Mouse (Mus musculus): ENCODE measurements around the gene Pla2g15. TPM values are rescaled to one million over a fixed set of nuclear protein-coding genes. Genes with fewer than 3 reads are reported as not detected.

Gene Pla2g15
- polyA plus RNA-seq, 1 experiment from 2014 or later, result 6.6 TPM

GRCm38 (mm10) chr8:106159876-106160275 lies 9.7 kb downstream of the Pla2g15 start:
- ATAC-seq (replicated peaks; ENCODE audit: insufficient number of reproducible peaks, low FRiP score, low TSS enrichment, low read depth) (no peak), DNase-seq (ENCODE audit: low spot score) (no peak)
- Histone ChIP-seq H3K9ac (replicated peaks; ENCODE audit: low read length) (no peak overlapping the region), H3K27ac (replicated peaks; ENCODE audit: low read depth, low read length) (no peak overlapping the region), H3K36me3 (replicated peaks; ENCODE audit: control insufficient read depth, insufficient read depth, low read depth, low read length) (no peaks in the 10 kb centered on the region; the same call in 1 of the 2 replicates), H3K4me2 (ENCODE audit: low read depth, low read length) (no peak overlapping the region), H3K4me3 (ENCODE audit: low read depth, low read length) (no peak overlapping the region), H3K4me1 (ENCODE audit: control insufficient read depth, insufficient read depth, low read length) (no peaks in the 10 kb centered on the region), H3K27me3 (ENCODE audit: control insufficient read depth, insufficient read depth, low read length) (no peaks in the 10 kb centered on the region), H3K9me3 (replicated peaks; ENCODE audit: control insufficient read depth, low read length) (no peaks in the 10 kb centered on the region)
- 89% methylated on average over 6 of the region's 6 CpGs for WGBS

GRCm38 (mm10) chr8:106163251-106163650 lies 13.1 kb downstream of the Pla2g15 start:
- H3K36me3 ChIP-seq (replicated peaks; ENCODE audit: control insufficient read depth, insufficient read depth, low read depth, low read length), result no peaks in the 10 kb centered on the region; the same call in 1 of the 2 replicates
- H3K4me3 ChIP-seq (ENCODE audit: low read depth, low read length), result no peak overlapping the region
- H3K9ac ChIP-seq (replicated peaks; ENCODE audit: low read length), result no peak overlapping the region
- no peaks in the 10 kb centered on the region for H3K9me3 ChIP-seq (replicated peaks; ENCODE audit: control insufficient read depth, low read length)
- no peak overlapping the region for H3K4me2 ChIP-seq (ENCODE audit: low read depth, low read length)
- no peak overlapping the region for H3K27ac ChIP-seq (replicated peaks; ENCODE audit: low read depth, low read length)
- no peaks in the 10 kb centered on the region for H3K4me1 ChIP-seq (ENCODE audit: control insufficient read depth, insufficient read depth, low read length)
- no peak for ATAC-seq (replicated peaks; ENCODE audit: insufficient number of reproducible peaks, low FRiP score, low TSS enrichment, low read depth)
- DNase-seq (ENCODE audit: low spot score), result no peak
- no peaks in the 10 kb centered on the region for H3K27me3 ChIP-seq (ENCODE audit: control insufficient read depth, insufficient read depth, low read length)
- WGBS, result 91% methylated on average over 9 of the region's 9 CpGs

- H3K9ac ChIP-seq (replicated peaks; ENCODE audit: low read length), result no peak overlapping the region
- WGBS, result 49% methylated on average over 4 of the region's 4 CpGs
- no peaks in the 10 kb centered on the region for H3K9me3 ChIP-seq (replicated peaks; ENCODE audit: control insufficient read depth, low read length)
These were observed 15.3 kb downstream of the Pla2g15 start for GRCm38 (mm10) chr8:106165460-106165859.

GRCm38 (mm10) chr8:106168356-106169016 lies 18.3 kb downstream of the Pla2g15 start, which contains the start of gene Slc7a6:
TSS of gene Slc7a6 (plus strand) at chr8:106168857.
- Histone ChIP-seq H3K4me1 (ENCODE audit: control insufficient read depth, insufficient read depth, low read length) (no peaks in the 10 kb centered on the region; the same call in 1 of the 2 replicates), H3K9me3 (replicated peaks; ENCODE audit: control insufficient read depth, low read length) (no peaks in the 10 kb centered on the region), H3K4me3 (ENCODE audit: low read depth, low read length) (peak within 1 kb of the TSS; percentile 88), H3K9ac (replicated peaks; ENCODE audit: low read length) (peak within 1 kb of the TSS; percentile 92), H3K36me3 (replicated peaks; ENCODE audit: control insufficient read depth, insufficient read depth, low read depth, low read length) (no peaks in the 10 kb centered on the region), H3K27me3 (ENCODE audit: control insufficient read depth, insufficient read depth, low read length) (no peaks in the 10 kb centered on the region), H3K27ac (replicated peaks; ENCODE audit: low read depth, low read length) (peak within 1 kb of the TSS; percentile 73), H3K4me2 (ENCODE audit: low read depth, low read length) (peak within 1 kb of the TSS; percentile 54)
- DNase-seq (ENCODE audit: low spot score) (peak; percentile 83), ATAC-seq (replicated peaks; ENCODE audit: insufficient number of reproducible peaks, low FRiP score, low TSS enrichment, low read depth) (peak; percentile 82)
- WGBS, result 0% methylated on average over 54 of the region's 59 CpGs

More at GRCm38 (mm10) chr8:106165460-106165859, 15.3 kb downstream of the Pla2g15 start:
- no peak for ATAC-seq (replicated peaks; ENCODE audit: insufficient number of reproducible peaks, low FRiP score, low TSS enrichment, low read depth)
- Histone ChIP-seq H3K27ac (replicated peaks; ENCODE audit: low read depth, low read length) (no peak overlapping the region), H3K36me3 (replicated peaks; ENCODE audit: control insufficient read depth, insufficient read depth, low read depth, low read length) (no peaks in the 10 kb centered on the region; the same call in 1 of the 2 replicates), H3K4me1 (ENCODE audit: control insufficient read depth, insufficient read depth, low read length) (no peaks in the 10 kb centered on the region; the same call in 1 of the 2 replicates), H3K4me2 (ENCODE audit: low read depth, low read length) (no peak overlapping the region), H3K27me3 (ENCODE audit: control insufficient read depth, insufficient read depth, low read length) (no peaks in the 10 kb centered on the region), H3K4me3 (ENCODE audit: low read depth, low read length) (no peak overlapping the region)
- peak; percentile 75 for DNase-seq (ENCODE audit: low spot score)

GRCm38 (mm10) chr8:106169017-106169933 lies 19.1 kb downstream of the Pla2g15 start:
- no peaks in the 10 kb centered on the region for H3K36me3 ChIP-seq (replicated peaks; ENCODE audit: control insufficient read depth, insufficient read depth, low read depth, low read length)
- H3K4me1 ChIP-seq (ENCODE audit: control insufficient read depth, insufficient read depth, low read length), result no peaks in the 10 kb centered on the region; the same call in 1 of the 2 replicates
- peak; percentile 60 for ATAC-seq (replicated peaks; ENCODE audit: insufficient number of reproducible peaks, low FRiP score, low TSS enrichment, low read depth)
- peak overlapping the region; percentile 73 for H3K27ac ChIP-seq (replicated peaks; ENCODE audit: low read depth, low read length)
- peak overlapping the region; percentile 92 for H3K9ac ChIP-seq (replicated peaks; ENCODE audit: low read length)
- H3K27me3 ChIP-seq (ENCODE audit: control insufficient read depth, insufficient read depth, low read length), result no peaks in the 10 kb centered on the region
- 1% methylated on average over 53 of the region's 54 CpGs for WGBS
- peak overlapping the region; percentile 54 for H3K4me2 ChIP-seq (ENCODE audit: low read depth, low read length)
- H3K4me3 ChIP-seq (ENCODE audit: low read depth, low read length), result peak overlapping the region; percentile 88
- no peaks in the 10 kb centered on the region for H3K9me3 ChIP-seq (replicated peaks; ENCODE audit: control insufficient read depth, low read length)
- peak; percentile 63 for DNase-seq (ENCODE audit: low spot score)

GRCm38 (mm10) chr8:106169934-106170480 lies 19.8 kb downstream of the Pla2g15 start:
- DNase-seq (ENCODE audit: low spot score) (no peak), ATAC-seq (replicated peaks; ENCODE audit: insufficient number of reproducible peaks, low FRiP score, low TSS enrichment, low read depth) (no peak)
- H3K27me3 ChIP-seq (ENCODE audit: control insufficient read depth, insufficient read depth, low read length), result no peaks in the 10 kb centered on the region
- WGBS, result 48% methylated on average over 6 of the region's 6 CpGs
- H3K4me2 ChIP-seq (ENCODE audit: low read depth, low read length), result peak overlapping the region; percentile 54
- peak overlapping the region; percentile 88 for H3K4me3 ChIP-seq (ENCODE audit: low read depth, low read length)
- H3K4me1 ChIP-seq (ENCODE audit: control insufficient read depth, insufficient read depth, low read length), result no peaks in the 10 kb centered on the region; the same call in 1 of the 2 replicates
- H3K36me3 ChIP-seq (replicated peaks; ENCODE audit: control insufficient read depth, insufficient read depth, low read depth, low read length), result no peaks in the 10 kb centered on the region
- H3K9me3 ChIP-seq (replicated peaks; ENCODE audit: control insufficient read depth, low read length), result no peaks in the 10 kb centered on the region
- H3K9ac ChIP-seq (replicated peaks; ENCODE audit: low read length), result peak overlapping the region; percentile 92
- no peak overlapping the region for H3K27ac ChIP-seq (replicated peaks; ENCODE audit: low read depth, low read length)

- Histone ChIP-seq H3K27me3 (ENCODE audit: control insufficient read depth, insufficient read depth, low read length) (no peaks in the 10 kb centered on the region), H3K9me3 (replicated peaks; ENCODE audit: control insufficient read depth, low read length) (no peaks in the 10 kb centered on the region), H3K4me2 (ENCODE audit: low read depth, low read length) (no peak overlapping the region), H3K9ac (replicated peaks; ENCODE audit: low read length) (no peak overlapping the region), H3K4me3 (ENCODE audit: low read depth, low read length) (no peak overlapping the region), H3K27ac (replicated peaks; ENCODE audit: low read depth, low read length) (no peak overlapping the region), H3K4me1 (ENCODE audit: control insufficient read depth, insufficient read depth, low read length) (no peaks in the 10 kb centered on the region; the same call in 1 of the 2 replicates), H3K36me3 (replicated peaks; ENCODE audit: control insufficient read depth, insufficient read depth, low read depth, low read length) (no peaks in the 10 kb centered on the region)
- ATAC-seq (replicated peaks; ENCODE audit: insufficient number of reproducible peaks, low FRiP score, low TSS enrichment, low read depth) (no peak), DNase-seq (ENCODE audit: low spot score) (no peak)
- WGBS, result 93% methylated on average over 3 of the region's 3 CpGs
These were observed 23.4 kb downstream of the Pla2g15 start for GRCm38 (mm10) chr8:106173566-106173965.

All from embryonic facial prominence, embryonic 11.5 days (tissue).